Mouse (Mus musculus): ENCODE measurements around the gene Cbx7. TPM values are rescaled to one million over a fixed set of nuclear protein-coding genes. Genes with fewer than 3 reads are reported as not detected.

Cbx7 gene
- polyA plus RNA-seq, 1 experiment from 2014 or later = 2.4 TPM

DNA sequence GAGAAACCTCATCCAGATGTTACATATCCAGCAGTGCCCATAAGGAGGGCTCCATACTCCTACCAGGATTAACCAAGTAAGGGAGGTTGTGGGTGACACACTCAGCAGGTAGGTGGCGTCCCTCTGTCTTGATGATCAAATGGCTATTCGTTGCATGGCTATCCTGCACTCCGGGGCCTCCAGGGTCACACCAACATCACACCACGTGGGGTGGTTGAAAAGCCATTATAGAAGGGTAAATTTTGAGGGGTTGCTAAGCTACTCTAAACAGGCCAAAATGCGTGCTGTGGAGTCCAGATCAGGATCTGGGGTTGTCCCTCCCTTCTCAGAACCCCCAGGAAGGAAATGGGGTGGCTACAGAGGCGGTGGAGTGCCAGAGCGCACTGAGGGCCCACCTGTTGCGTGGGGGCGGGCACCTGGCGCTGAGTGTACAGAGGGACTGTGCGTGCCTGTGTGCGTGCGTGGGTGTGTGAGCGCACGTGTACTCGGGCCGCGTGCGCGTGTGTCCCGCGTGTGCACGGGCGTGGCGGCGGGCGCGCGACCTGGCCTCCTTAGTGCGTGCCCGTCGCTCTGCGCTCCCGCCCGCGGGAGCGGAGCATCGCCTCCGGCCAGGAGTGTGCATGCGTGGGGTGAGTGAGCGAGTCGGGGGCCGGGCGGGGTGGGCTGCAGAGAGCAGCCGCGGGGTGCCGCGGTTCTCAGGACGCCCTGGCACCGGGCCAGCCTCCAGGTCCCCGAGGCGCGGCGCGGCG lies 41.0 kb upstream of the Cbx7 start:
- peak overlapping the region; percentile 57 for H3K4me3 ChIP-seq
- peak overlapping the region; percentile 96 for H3K4me2 ChIP-seq
- under 1% methylated on average over 56 of the region's 56 CpGs for WGBS
- no peaks in the 10 kb centered on the region for H3K9me3 ChIP-seq
- H3K9ac ChIP-seq = peak overlapping the region; percentile 52
- H3K27ac ChIP-seq = peak overlapping the region; percentile 57; the same call in 1 of the 2 replicates
- H3K27me3 ChIP-seq = peaks cover 66% of the 10 kb centered on the region
- no peaks in the 10 kb centered on the region for H3K36me3 ChIP-seq
- H3K4me1 ChIP-seq = peaks cover 53% of the 10 kb centered on the region
- peak; percentile 22; the same call in 1 of the 2 replicates for ATAC-seq (ENCODE audit: insufficient number of reproducible peaks, low FRiP score, low TSS enrichment, low read depth)

DNA sequence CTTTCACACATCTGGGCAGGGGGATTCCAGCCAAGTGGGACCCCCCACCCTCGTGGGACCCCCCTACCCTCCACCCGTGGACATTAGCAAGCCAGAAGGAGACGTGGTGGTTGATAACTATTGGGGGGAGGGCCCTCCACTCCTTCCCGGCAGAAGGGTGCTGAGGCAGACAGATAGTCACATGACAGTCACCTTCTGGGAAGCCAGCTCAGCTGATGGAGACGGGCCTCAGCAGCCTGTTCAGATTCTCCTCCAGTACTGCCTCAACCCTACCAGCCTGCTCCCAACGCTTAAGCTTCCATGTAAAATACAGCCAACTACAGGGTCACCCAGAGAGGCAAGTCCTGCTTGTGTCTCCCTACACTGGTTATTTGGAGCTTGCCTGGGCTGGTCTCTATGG lies 40.3 kb upstream of the Cbx7 start:
- H3K9me3 ChIP-seq = no peaks in the 10 kb centered on the region
- H3K4me1 ChIP-seq = peaks cover 53% of the 10 kb centered on the region
- no peak overlapping the region for H3K9ac ChIP-seq
- peaks cover 61% of the 10 kb centered on the region for H3K27me3 ChIP-seq
- WGBS = 26% methylated on average over 6 of the region's 6 CpGs
- peak overlapping the region; percentile 57; the same call in 1 of the 2 replicates for H3K4me3 ChIP-seq
- ATAC-seq (ENCODE audit: insufficient number of reproducible peaks, low FRiP score, low TSS enrichment, low read depth) = no peak
- no peak overlapping the region for H3K27ac ChIP-seq
- H3K4me2 ChIP-seq = 0 out of 2 replicates have a peak overlapping the region, but pooled peaks have one; percentile 96
- H3K36me3 ChIP-seq = no peaks in the 10 kb centered on the region

DNA sequence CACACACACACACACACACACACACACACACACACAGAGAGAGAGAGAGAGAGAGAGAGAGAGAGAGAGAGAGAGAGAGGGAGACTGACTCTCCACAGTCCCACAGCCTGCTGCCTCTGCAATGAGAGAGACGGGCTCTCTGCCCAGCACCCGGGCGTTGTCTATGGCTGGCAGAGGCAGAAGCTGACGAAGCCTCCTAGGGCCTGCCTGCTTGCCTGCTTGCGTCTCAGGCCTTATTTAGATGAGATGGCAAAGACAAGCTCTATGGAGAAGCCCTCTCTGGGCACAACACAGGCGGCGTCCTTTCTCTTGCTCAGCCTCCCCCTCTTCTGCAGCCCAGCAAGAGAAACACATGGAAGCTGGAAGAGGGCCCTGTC lies 39.3 kb upstream of the Cbx7 start:
- H3K4me3 ChIP-seq = no peak overlapping the region

DNA sequence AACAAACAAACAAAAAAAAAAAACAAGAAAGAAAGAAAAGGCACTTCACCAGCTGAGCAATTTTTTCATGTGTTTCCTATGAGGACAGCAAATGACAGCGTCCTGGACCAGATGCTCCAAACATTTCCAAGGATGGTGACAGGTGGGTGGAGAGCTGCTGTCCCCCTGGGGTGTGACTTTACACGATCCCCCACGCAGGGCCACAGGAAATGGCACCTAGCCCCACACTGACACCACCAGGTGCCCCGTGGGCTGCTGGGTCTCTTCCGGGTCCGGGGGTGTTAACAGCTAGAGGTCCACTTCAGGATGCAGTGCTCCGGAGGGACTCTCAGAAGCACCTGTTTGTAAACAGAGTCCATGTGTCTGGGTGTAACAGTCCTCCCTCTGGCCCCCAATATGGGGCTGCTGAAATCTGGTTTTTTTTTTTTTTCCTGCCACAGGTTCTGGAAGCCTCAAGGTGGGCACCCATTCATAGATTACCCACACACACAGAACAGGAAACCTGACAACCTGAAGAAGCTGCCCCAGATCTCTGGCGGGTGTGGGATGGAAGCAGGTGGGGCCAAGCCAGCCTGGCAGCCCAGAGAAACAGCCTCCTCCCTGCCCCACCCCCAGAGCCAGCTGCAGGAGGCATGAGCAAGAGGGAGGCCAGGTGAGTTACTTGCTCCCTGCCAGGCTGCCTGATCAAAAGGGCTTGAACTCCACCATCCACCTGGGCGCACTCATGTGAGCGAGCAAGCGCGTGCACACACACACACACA lies 38.7 kb upstream of the Cbx7 start:
- Histone ChIP-seq H3K27me3 (peaks cover 45% of the 10 kb centered on the region), H3K9ac (no peak overlapping the region), H3K36me3 (no peaks in the 10 kb centered on the region), H3K4me1 (peaks cover 45% of the 10 kb centered on the region), H3K9me3 (no peaks in the 10 kb centered on the region), H3K27ac (no peak overlapping the region), H3K4me2 (no peak overlapping the region), H3K4me3 (no peak overlapping the region)
- ATAC-seq (ENCODE audit: insufficient number of reproducible peaks, low FRiP score, low TSS enrichment, low read depth) = no peak
- 23% methylated on average over 12 of the region's 12 CpGs for WGBS

More for the DNA sequence above, 39.3 kb upstream of the Cbx7 start:
- ATAC-seq (ENCODE audit: insufficient number of reproducible peaks, low FRiP score, low TSS enrichment, low read depth) = no peak
- Histone ChIP-seq H3K36me3 (no peaks in the 10 kb centered on the region), H3K4me1 (peaks cover 51% of the 10 kb centered on the region), H3K9ac (no peak overlapping the region), H3K27me3 (peaks cover 51% of the 10 kb centered on the region), H3K9me3 (no peaks in the 10 kb centered on the region), H3K4me2 (no peak overlapping the region), H3K27ac (no peak overlapping the region)
- whole genome bisulfite sequencing = 37% methylated on average over 7 of the region's 7 CpGs

DNA sequence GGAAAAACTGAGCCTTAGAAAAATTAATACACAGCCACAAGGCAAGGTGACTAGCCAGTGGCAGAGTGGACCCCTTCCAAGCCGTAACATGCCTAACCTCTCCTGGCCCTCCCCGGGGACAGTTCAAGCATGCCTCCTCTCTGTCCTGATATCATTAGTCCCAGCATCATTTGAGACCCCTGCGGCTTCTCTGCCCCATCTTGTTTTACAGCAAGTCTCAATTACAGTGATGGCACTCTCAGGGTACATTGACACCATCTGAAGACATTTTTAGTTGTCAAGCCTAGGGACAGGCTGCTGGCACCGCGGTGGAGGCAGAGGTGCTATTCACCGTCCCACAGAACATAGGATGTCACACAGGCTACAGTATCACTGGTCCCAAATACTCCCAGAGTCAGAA lies 37.5 kb upstream of the Cbx7 start:
- H3K4me1 ChIP-seq = peaks cover 34% of the 10 kb centered on the region
- peaks cover 34% of the 10 kb centered on the region for H3K27me3 ChIP-seq
- H3K4me3 ChIP-seq = no peak overlapping the region
- H3K4me2 ChIP-seq = no peak overlapping the region
- ATAC-seq (ENCODE audit: insufficient number of reproducible peaks, low FRiP score, low TSS enrichment, low read depth) = no peak
- 84% methylated on average over 6 of the region's 6 CpGs for WGBS
- no peaks in the 10 kb centered on the region for H3K36me3 ChIP-seq
- H3K9me3 ChIP-seq = no peaks in the 10 kb centered on the region
- no peak overlapping the region for H3K9ac ChIP-seq
- no peak overlapping the region for H3K27ac ChIP-seq

DNA sequence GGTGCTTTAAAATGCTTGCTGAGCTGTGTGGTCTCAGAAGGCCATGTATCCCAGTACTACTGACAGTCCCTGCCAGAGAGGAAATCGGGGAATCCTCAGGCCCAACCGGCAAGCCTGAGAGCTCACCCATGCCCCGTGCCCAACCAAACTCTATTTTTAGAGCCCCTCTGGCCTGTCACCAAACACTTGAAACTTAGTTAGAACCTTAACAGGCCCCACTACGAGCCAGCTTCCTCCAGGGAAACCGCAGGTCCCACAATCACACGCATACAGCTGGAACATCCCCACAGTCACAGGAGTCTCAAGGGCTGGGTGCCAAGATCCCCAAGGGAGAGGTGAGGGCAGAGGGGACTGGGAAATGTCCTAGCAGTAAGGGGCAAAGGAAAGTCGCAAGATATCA lies 35.2 kb upstream of the Cbx7 start:
- WGBS = 61% methylated on average over 7 of the region's 7 CpGs
- H3K4me2 ChIP-seq = no peak overlapping the region
- H3K4me3 ChIP-seq = no peak overlapping the region
- H3K27me3 ChIP-seq = peaks cover 11% of the 10 kb centered on the region
- ATAC-seq (ENCODE audit: insufficient number of reproducible peaks, low FRiP score, low TSS enrichment, low read depth) = no peak
- 0 out of 2 replicates have a peak overlapping the region, but pooled peaks have one; percentile 33 for H3K27ac ChIP-seq
- no peaks in the 10 kb centered on the region for H3K9me3 ChIP-seq
- no peak overlapping the region for H3K9ac ChIP-seq
- H3K4me1 ChIP-seq = peaks cover 11% of the 10 kb centered on the region; the same call in 1 of the 2 replicates
- H3K36me3 ChIP-seq = no peaks in the 10 kb centered on the region

DNA sequence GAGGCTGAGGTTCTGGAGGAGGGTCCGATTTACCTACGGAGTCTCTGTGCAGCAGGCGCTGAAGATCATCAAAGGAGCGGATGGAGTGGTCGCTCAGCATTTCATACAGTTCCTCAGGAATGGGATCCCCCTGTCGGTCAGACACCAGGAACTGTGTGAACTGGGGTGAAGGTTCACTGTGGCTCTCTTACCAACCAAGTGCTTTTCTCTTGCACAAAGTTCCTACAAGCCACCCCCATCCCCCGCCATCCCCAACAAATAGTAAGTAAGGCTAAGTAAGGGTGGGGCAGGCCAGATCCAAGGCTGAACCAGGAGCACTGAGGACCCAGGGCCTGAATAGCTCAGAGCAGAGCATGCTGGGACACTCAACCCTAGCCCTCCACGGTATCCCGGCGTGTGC lies 34.5 kb upstream of the Cbx7 start:
- H3K4me1 ChIP-seq = peaks cover 11% of the 10 kb centered on the region; the same call in 1 of the 2 replicates
- H3K36me3 ChIP-seq = no peaks in the 10 kb centered on the region
- H3K27ac ChIP-seq = 0 out of 2 replicates have a peak overlapping the region, but pooled peaks have one; percentile 33
- no peak overlapping the region for H3K4me2 ChIP-seq
- WGBS = 70% methylated on average over 10 of the region's 10 CpGs
- ATAC-seq (ENCODE audit: insufficient number of reproducible peaks, low FRiP score, low TSS enrichment, low read depth) = no peak
- no peak overlapping the region for H3K9ac ChIP-seq
- no peak overlapping the region for H3K4me3 ChIP-seq
- H3K9me3 ChIP-seq = no peaks in the 10 kb centered on the region
- peaks cover 4% of the 10 kb centered on the region for H3K27me3 ChIP-seq

DNA sequence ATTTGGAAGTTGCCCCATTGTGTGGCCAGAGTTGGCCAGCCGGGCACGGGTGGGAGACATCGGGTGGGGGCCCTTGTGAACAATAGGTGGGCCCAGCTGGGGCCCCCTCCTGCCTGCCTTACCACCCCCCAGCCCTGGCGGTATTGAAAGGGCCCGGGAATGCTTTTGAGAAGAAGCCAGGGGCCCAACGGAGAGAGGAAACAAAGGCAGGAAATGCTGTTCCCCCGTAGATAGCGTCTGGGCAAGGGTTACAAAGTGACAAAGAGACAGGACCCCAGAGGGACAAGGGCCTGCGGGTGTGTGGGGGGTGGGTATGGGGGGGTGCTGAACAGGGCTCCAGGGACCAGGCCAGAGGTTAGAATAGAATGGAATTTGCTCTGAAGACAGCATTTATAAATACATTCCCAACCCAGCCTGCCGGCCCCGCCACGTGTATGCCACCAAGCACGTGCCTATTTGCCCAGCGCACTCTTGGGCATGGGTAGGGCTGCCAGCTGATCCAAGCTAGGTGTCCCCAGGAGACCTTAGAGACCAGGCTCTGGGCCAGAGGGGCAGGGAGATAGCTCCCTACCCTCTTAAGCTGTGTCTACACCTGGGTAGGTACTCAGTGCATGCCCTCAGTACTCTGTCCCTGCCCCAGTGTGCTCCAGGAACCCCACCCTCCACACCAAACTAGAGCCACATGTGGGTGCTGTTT lies 33.9 kb upstream of the Cbx7 start:
- Histone ChIP-seq H3K27ac (0 out of 2 replicates have a peak overlapping the region, but pooled peaks have one; percentile 33), H3K4me2 (no peak overlapping the region), H3K4me3 (no peak overlapping the region), H3K9ac (no peak overlapping the region), H3K9me3 (no peaks in the 10 kb centered on the region), H3K4me1 (peaks cover 7% of the 10 kb centered on the region; the same call in 1 of the 2 replicates), H3K36me3 (no peaks in the 10 kb centered on the region), H3K27me3 (no peaks in the 10 kb centered on the region)
- ATAC-seq (ENCODE audit: insufficient number of reproducible peaks, low FRiP score, low TSS enrichment, low read depth) = peak; percentile 12; the same call in 1 of the 2 replicates
- 63% methylated on average over 14 of the region's 14 CpGs for WGBS

DNA sequence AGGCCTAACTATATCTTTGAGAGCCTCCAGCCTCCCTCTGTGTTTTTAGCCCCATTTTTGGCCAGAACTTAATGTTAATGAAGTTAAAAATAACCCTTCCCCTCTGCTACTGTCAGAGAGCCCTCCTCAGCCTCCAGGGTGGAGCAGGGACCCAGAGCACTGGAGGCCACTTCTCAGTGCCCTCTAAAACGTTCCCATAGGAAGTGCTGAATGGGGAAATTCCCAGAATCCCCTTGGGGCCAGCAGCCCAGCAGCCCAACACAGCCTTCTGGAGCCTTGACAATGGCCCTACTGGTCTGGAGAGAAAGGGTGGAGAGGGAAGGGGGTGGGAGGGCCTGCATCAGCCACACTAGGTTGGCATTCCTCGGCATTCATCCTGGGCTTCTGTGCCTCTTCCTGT lies 32.7 kb upstream of the Cbx7 start:
- no peaks in the 10 kb centered on the region for H3K27me3 ChIP-seq
- H3K4me2 ChIP-seq = no peak overlapping the region
- no peak overlapping the region for H3K4me3 ChIP-seq
- 0 out of 2 replicates have a peak, but pooled peaks cover 2% of the 10 kb centered on the region for H3K4me1 ChIP-seq
- H3K36me3 ChIP-seq = no peaks in the 10 kb centered on the region
- no peak overlapping the region for H3K27ac ChIP-seq
- no peaks in the 10 kb centered on the region for H3K9me3 ChIP-seq
- ATAC-seq (ENCODE audit: insufficient number of reproducible peaks, low FRiP score, low TSS enrichment, low read depth) = no peak
- no peak overlapping the region for H3K9ac ChIP-seq
- WGBS = 49% methylated on average over 2 of the region's 2 CpGs

DNA sequence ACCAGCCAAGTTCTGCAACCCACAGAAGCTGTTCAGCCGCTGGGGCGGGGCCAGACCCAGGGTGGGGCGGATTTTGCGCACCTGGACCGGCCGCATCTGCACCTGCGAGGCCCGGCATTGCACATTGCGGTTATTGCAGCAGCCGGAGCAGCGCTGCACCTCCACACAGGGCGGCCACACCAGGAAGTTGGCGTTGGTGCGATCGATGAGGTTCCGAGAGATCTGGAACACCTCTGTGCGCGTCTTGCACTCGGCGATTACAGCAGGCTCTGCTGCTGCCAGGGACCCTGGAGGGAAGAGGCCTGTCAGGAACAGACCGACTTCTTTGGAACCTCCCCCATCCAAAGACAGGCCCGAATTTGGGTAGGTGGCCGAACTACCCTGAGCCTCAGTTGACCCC lies 30.7 kb upstream of the Cbx7 start:
- Histone ChIP-seq H3K36me3 (no peaks in the 10 kb centered on the region), H3K4me1 (0 out of 2 replicates have a peak, but pooled peaks cover 2% of the 10 kb centered on the region), H3K4me2 (no peak overlapping the region), H3K9ac (no peak overlapping the region), H3K27me3 (no peaks in the 10 kb centered on the region), H3K9me3 (no peaks in the 10 kb centered on the region), H3K4me3 (no peak overlapping the region), H3K27ac (no peak overlapping the region)
- ATAC-seq (ENCODE audit: insufficient number of reproducible peaks, low FRiP score, low TSS enrichment, low read depth) = no peak
- WGBS = 88% methylated on average over 23 of the region's 23 CpGs

DNA sequence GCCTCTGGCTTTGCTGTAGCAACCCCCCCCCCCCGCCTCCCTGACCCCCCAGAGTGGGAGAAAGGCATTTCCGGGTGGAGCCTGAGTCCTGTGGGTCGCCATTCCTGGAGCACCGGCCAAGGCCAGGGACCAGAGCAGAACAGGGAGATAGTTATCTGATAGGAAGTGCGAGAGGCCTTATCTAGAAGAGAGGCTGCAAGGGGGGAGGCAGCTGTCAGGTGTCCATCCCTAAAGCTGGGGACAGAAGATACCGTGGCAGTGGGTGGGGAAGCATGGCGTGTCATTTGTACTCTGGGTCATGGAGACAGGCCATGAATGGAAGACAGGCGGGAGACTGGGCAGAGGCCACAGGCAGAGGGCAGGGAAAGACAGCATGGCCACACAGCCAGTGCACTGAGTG lies 29.8 kb upstream of the Cbx7 start:
- 56% methylated on average over 8 of the region's 8 CpGs for WGBS

More for the DNA sequence above, 29.8 kb upstream of the Cbx7 start:
- Histone ChIP-seq H3K4me3 (no peak overlapping the region), H3K4me1 (no peaks in the 10 kb centered on the region), H3K9me3 (no peaks in the 10 kb centered on the region), H3K27ac (no peak overlapping the region), H3K36me3 (no peaks in the 10 kb centered on the region), H3K27me3 (no peaks in the 10 kb centered on the region), H3K9ac (no peak overlapping the region), H3K4me2 (no peak overlapping the region)
- no peak for ATAC-seq (ENCODE audit: insufficient number of reproducible peaks, low FRiP score, low TSS enrichment, low read depth)
